12 mouse cellular contexts compared by ENCODE assay signal in genomic region chr9:31344289-31344831, GRCm38 (mm10). TPM values are rescaled to one million over a fixed set of nuclear protein-coding genes. Genes with fewer than 3 reads are reported as not detected.
DNase-seq lines count a peak whose midpoint lies in the region; ATAC-seq lines count a peak whose summit lies in the region.
"Had no signal": no experiment of that assay in that cellular context is flagged by ENCODE, and none has a peak within 500 bp of the region (broad histone marks: within the 10 kb centered on the region; RNA-seq: fewer than 3 reads in every experiment).

No protein-coding gene starts in this region.

- no peaks in the 10 kb centered on the region for H3K9me3 ChIP-seq in kidney, embryonic 14.5 days (ENCODE audit: control insufficient read depth, low read length)
- H3K9me3 ChIP-seq in midbrain, embryonic 16.5 days (replicated peaks; ENCODE audit: control insufficient read depth, low read length, poor library complexity, severe bottlenecking), result no peaks in the 10 kb centered on the region
- H3K9me3 ChIP-seq in kidney, embryonic 15.5 days (replicated peaks), result no peaks in the 10 kb centered on the region

- H3K27me3 ChIP-seq in kidney, embryonic 14.5 days (ENCODE audit: control insufficient read depth, insufficient read depth, low read length), result no peaks in the 10 kb centered on the region
- H3K27me3 ChIP-seq in midbrain, embryonic 16.5 days (ENCODE audit: control insufficient read depth, insufficient read depth, low read depth, low read length), result no peaks in the 10 kb centered on the region
- H3K27me3 ChIP-seq in kidney, embryonic 15.5 days, result no peaks in the 10 kb centered on the region

- no peaks in the 10 kb centered on the region for H3K4me1 ChIP-seq in kidney, embryonic 14.5 days (ENCODE audit: control insufficient read depth, insufficient read depth, low read length)
- no peaks in the 10 kb centered on the region for H3K4me1 ChIP-seq in midbrain, embryonic 16.5 days (ENCODE audit: control insufficient read depth, insufficient read depth, low read length)
- no peaks in the 10 kb centered on the region for H3K4me1 ChIP-seq in kidney, embryonic 15.5 days

- 62% methylated on average over 11 of the region's 11 CpGs for WGBS in kidney, embryonic 14.5 days
- WGBS in midbrain, embryonic 16.5 days, result 29% methylated on average over 11 of the region's 11 CpGs
- WGBS in kidney, embryonic 15.5 days, result 60% methylated on average over 11 of the region's 11 CpGs

- 0 out of 2 replicates have a peak, but pooled peaks have one; percentile 46 for ATAC-seq in kidney, embryonic 14.5 days (ENCODE audit: low FRiP score, low TSS enrichment)
- ATAC-seq in midbrain, embryonic 16.5 days, result peak; percentile 54
- ATAC-seq in kidney, embryonic 15.5 days (replicated peaks; ENCODE audit: low FRiP score), result no peak

- H3K4me2 ChIP-seq in kidney, embryonic 14.5 days (replicated peaks; ENCODE audit: low read depth, low read length), result no peak overlapping the region
- H3K4me2 ChIP-seq in midbrain, embryonic 16.5 days (ENCODE audit: low read length), result no peak overlapping the region
- no peak overlapping the region for H3K4me2 ChIP-seq in kidney, embryonic 15.5 days

- H3K4me3 ChIP-seq in kidney, embryonic 14.5 days (ENCODE audit: low read length), result no peak overlapping the region
- no peak overlapping the region for H3K4me3 ChIP-seq in midbrain, embryonic 16.5 days (ENCODE audit: low read depth, low read length)
- H3K4me3 ChIP-seq in kidney, embryonic 15.5 days (replicated peaks), result no peak overlapping the region
- H3K4me3 ChIP-seq: myocyte had no signal

- no peak overlapping the region for H3K9ac ChIP-seq in kidney, embryonic 14.5 days (ENCODE audit: low read depth, low read length)
- no peak overlapping the region for H3K9ac ChIP-seq in midbrain, embryonic 16.5 days (ENCODE audit: low read depth, low read length)
- H3K9ac ChIP-seq in kidney, embryonic 15.5 days, result no peak overlapping the region

- no peaks in the 10 kb centered on the region; the same call in 1 of the 2 replicates for H3K36me3 ChIP-seq in kidney, embryonic 14.5 days (ENCODE audit: control insufficient read depth, insufficient read depth, low read length)
- H3K36me3 ChIP-seq in midbrain, embryonic 16.5 days (ENCODE audit: control insufficient read depth, insufficient read depth, low read length), result 0 out of 2 replicates have a peak, but pooled peaks cover 5% of the 10 kb centered on the region
- H3K36me3 ChIP-seq in kidney, embryonic 15.5 days, result peaks cover 7% of the 10 kb centered on the region; the same call in 1 of the 2 replicates

- no peak for DNase-seq in kidney, adult 11 months
- DNase-seq in cerebellum, adult 11-12 months, result peak; percentile 79
- DNase-seq in cerebellum, postnatal 25 days, result peak; percentile 74 to 77
- DNase-seq in ovary, postnatal 14 days (ENCODE audit: low spot score), result no peak
- DNase-seq in lung, postnatal 4 days, result no peak
- DNase-seq: kidney, adult 9 months; liver; lung, postnatal 10 days had no signal

- no peak overlapping the region for H3K27ac ChIP-seq in kidney, embryonic 14.5 days (ENCODE audit: low read depth, low read length)
- H3K27ac ChIP-seq in midbrain, embryonic 16.5 days (ENCODE audit: low read length), result no peak overlapping the region
- H3K27ac ChIP-seq in kidney, embryonic 15.5 days, result no peak overlapping the region

RNA-seq across cellular contexts. Expression of gene Nfrkb, which starts 41.6 kb away (rescaled TPM):
- 33.3 and 34.5 TPM in 2 replicates for polyA plus RNA-seq in kidney, embryonic 14.5 days (2014; fragmentation: Nextera tagmentation; extraction: Ambion mirVana)
- 26.6 and 28.6 TPM in 2 replicates for polyA plus RNA-seq in midbrain, embryonic 16.5 days (2015; fragmentation: Nextera tagmentation; extraction: Ambion mirVana)
- polyA plus RNA-seq in kidney, embryonic 15.5 days (2015; fragmentation: Nextera tagmentation; extraction: Ambion mirVana), result 19.8 and 21.3 TPM in 2 replicates

Comparison
In these comparisons a context has a peak if more than half of its experiments do, and no peak if none do; other contexts are left out.
1. DNase-seq: peak in cerebellum, adult 11-12 months (single experiment) and cerebellum, postnatal 25 days (2 of 2); none in kidney, adult 11 months (single experiment), ovary, postnatal 14 days (single experiment) and lung, postnatal 4 days (0 of 2).